Mouse (Mus musculus): ENCODE measurements around the gene Mdfic. TPM values are rescaled to one million over a fixed set of nuclear protein-coding genes. Genes with fewer than 3 reads are reported as not detected.
"Not testable (repeated sequence)": the region's sequence is repeated elsewhere in the genome, so short reads cannot be mapped to it uniquely, and the experiment has no call there.

Gene Mdfic
- polyA plus RNA-seq (2015; fragmentation: Nextera tagmentation; extraction: Ambion mirVana) = 1.7 and 1.8 TPM in 2 replicates

GRCm38 (mm10) chr6:15720461-15720817 is at the start of gene Mdfic:
TSS of gene Mdfic (plus strand) at chr6:15720661.
- H3K27me3 ChIP-seq (replicated peaks; ENCODE audit: control insufficient read depth, insufficient read depth, low read length) = no peaks in the 10 kb centered on the region
- under 1% methylated on average over 16 of the region's 16 CpGs for whole genome bisulfite sequencing

GRCm38 (mm10) chr6:15671364-15671763 is 49.1 kb upstream of the Mdfic start:
- Histone ChIP-seq H3K36me3 (ENCODE audit: control insufficient read depth, insufficient read depth) (no peaks in the 10 kb centered on the region), H3K27ac (ENCODE audit: low read length) (no peak overlapping the region), H3K27me3 (replicated peaks; ENCODE audit: control insufficient read depth, insufficient read depth, low read length) (no peaks in the 10 kb centered on the region), H3K9ac (replicated peaks; ENCODE audit: low read depth, low read length) (no peak overlapping the region), H3K4me2 (ENCODE audit: low read length) (no peak overlapping the region), H3K4me3 (replicated peaks; ENCODE audit: low read length) (no peak overlapping the region), H3K4me1 (replicated peaks; ENCODE audit: control insufficient read depth, insufficient read depth, low read length) (no peaks in the 10 kb centered on the region), H3K9me3 (ENCODE audit: control insufficient read depth, low read length) (no peaks in the 10 kb centered on the region)
- ATAC-seq = no peak

More at GRCm38 (mm10) chr6:15720461-15720817, at the start of gene Mdfic:
- H3K4me1 ChIP-seq (replicated peaks; ENCODE audit: control insufficient read depth, insufficient read depth, low read length) = peaks cover 11% of the 10 kb centered on the region
- peak within 1 kb of the TSS; percentile 91 for H3K4me2 ChIP-seq (ENCODE audit: low read length)
- no peak within 1 kb of the TSS for H3K27ac ChIP-seq (ENCODE audit: low read length)
- H3K9me3 ChIP-seq (ENCODE audit: control insufficient read depth, low read length) = no peaks in the 10 kb centered on the region
- H3K9ac ChIP-seq (replicated peaks; ENCODE audit: low read depth, low read length) = peak within 1 kb of the TSS; percentile 63
- peak; percentile 30; the same call in 1 of the 2 replicates for ATAC-seq
- no peaks in the 10 kb centered on the region for H3K36me3 ChIP-seq (ENCODE audit: control insufficient read depth, insufficient read depth)
- H3K4me3 ChIP-seq (replicated peaks; ENCODE audit: low read length) = peak within 1 kb of the TSS; percentile 54

GRCm38 (mm10) chr6:15710080-15710479 is 10.4 kb upstream of the Mdfic start:
- WGBS = 94% methylated on average over 4 of the region's 4 CpGs
- Histone ChIP-seq H3K9ac (replicated peaks; ENCODE audit: low read depth, low read length) (no peak overlapping the region), H3K4me1 (replicated peaks; ENCODE audit: control insufficient read depth, insufficient read depth, low read length) (no peaks in the 10 kb centered on the region), H3K9me3 (ENCODE audit: control insufficient read depth, low read length) (no peaks in the 10 kb centered on the region), H3K27ac (ENCODE audit: low read length) (no peak overlapping the region), H3K27me3 (replicated peaks; ENCODE audit: control insufficient read depth, insufficient read depth, low read length) (no peaks in the 10 kb centered on the region), H3K4me2 (ENCODE audit: low read length) (no peak overlapping the region), H3K36me3 (ENCODE audit: control insufficient read depth, insufficient read depth) (no peaks in the 10 kb centered on the region), H3K4me3 (replicated peaks; ENCODE audit: low read length) (no peak overlapping the region)
- ATAC-seq = no peak

- WGBS = 87% methylated on average over 7 of the region's 7 CpGs
- no peaks in the 10 kb centered on the region for H3K27me3 ChIP-seq (replicated peaks; ENCODE audit: control insufficient read depth, insufficient read depth, low read length)
- H3K36me3 ChIP-seq (ENCODE audit: control insufficient read depth, insufficient read depth) = no peaks in the 10 kb centered on the region
- no peak overlapping the region for H3K4me2 ChIP-seq (ENCODE audit: low read length)
- no peaks in the 10 kb centered on the region for H3K4me1 ChIP-seq (replicated peaks; ENCODE audit: control insufficient read depth, insufficient read depth, low read length)
- H3K9ac ChIP-seq (replicated peaks; ENCODE audit: low read depth, low read length) = no peak overlapping the region
- no peak for ATAC-seq
- no peak overlapping the region for H3K27ac ChIP-seq (ENCODE audit: low read length)
- no peaks in the 10 kb centered on the region for H3K9me3 ChIP-seq (ENCODE audit: control insufficient read depth, low read length)
- H3K4me3 ChIP-seq (replicated peaks; ENCODE audit: low read length) = no peak overlapping the region
Observed at GRCm38 (mm10) chr6:15710706-15711105, 9.8 kb upstream of the Mdfic start.

- no peaks in the 10 kb centered on the region for H3K27me3 ChIP-seq (replicated peaks; ENCODE audit: control insufficient read depth, insufficient read depth, low read length)
- WGBS = 41% methylated on average over 2 of the region's 2 CpGs
- no peak overlapping the region for H3K4me3 ChIP-seq (replicated peaks; ENCODE audit: low read length)
- no peak overlapping the region for H3K9ac ChIP-seq (replicated peaks; ENCODE audit: low read depth, low read length)
- H3K27ac ChIP-seq (ENCODE audit: low read length) = no peak overlapping the region
- no peaks in the 10 kb centered on the region for H3K4me1 ChIP-seq (replicated peaks; ENCODE audit: control insufficient read depth, insufficient read depth, low read length)
- no peak overlapping the region for H3K4me2 ChIP-seq (ENCODE audit: low read length)
- ATAC-seq = no peak
- H3K9me3 ChIP-seq (ENCODE audit: control insufficient read depth, low read length) = no peaks in the 10 kb centered on the region
- H3K36me3 ChIP-seq (ENCODE audit: control insufficient read depth, insufficient read depth) = no peaks in the 10 kb centered on the region
Observed at GRCm38 (mm10) chr6:15712860-15713385, 7.5 kb upstream of the Mdfic start.

GRCm38 (mm10) chr6:15714036-15714435 is 6.4 kb upstream of the Mdfic start:
- H3K27me3 ChIP-seq (replicated peaks; ENCODE audit: control insufficient read depth, insufficient read depth, low read length); H3K4me2 ChIP-seq (ENCODE audit: low read length); H3K9me3 ChIP-seq (ENCODE audit: control insufficient read depth, low read length); ATAC-seq; H3K4me1 ChIP-seq (replicated peaks; ENCODE audit: control insufficient read depth, insufficient read depth, low read length); H3K4me3 ChIP-seq (replicated peaks; ENCODE audit: low read length); H3K27ac ChIP-seq (ENCODE audit: low read length); H3K9ac ChIP-seq (replicated peaks; ENCODE audit: low read depth, low read length); H3K36me3 ChIP-seq (ENCODE audit: control insufficient read depth, insufficient read depth): not testable (repeated sequence)
- WGBS = 72% methylated on average over 1 of the region's 1 CpGs

- Histone ChIP-seq H3K4me3 (replicated peaks; ENCODE audit: low read length) (no peak overlapping the region), H3K9me3 (ENCODE audit: control insufficient read depth, low read length) (no peaks in the 10 kb centered on the region), H3K4me2 (ENCODE audit: low read length) (no peak overlapping the region), H3K9ac (replicated peaks; ENCODE audit: low read depth, low read length) (no peak overlapping the region), H3K36me3 (ENCODE audit: control insufficient read depth, insufficient read depth) (no peaks in the 10 kb centered on the region), H3K4me1 (replicated peaks; ENCODE audit: control insufficient read depth, insufficient read depth, low read length) (no peaks in the 10 kb centered on the region), H3K27me3 (replicated peaks; ENCODE audit: control insufficient read depth, insufficient read depth, low read length) (no peaks in the 10 kb centered on the region), H3K27ac (ENCODE audit: low read length) (no peak overlapping the region)
- no peak for ATAC-seq
- WGBS = 94% methylated on average over 2 of the region's 2 CpGs
Observed at GRCm38 (mm10) chr6:15714996-15715844, 5.2 kb upstream of the Mdfic start.

GRCm38 (mm10) chr6:15719919-15720318 is 542 bp upstream of the Mdfic start:
- peaks cover 11% of the 10 kb centered on the region for H3K4me1 ChIP-seq (replicated peaks; ENCODE audit: control insufficient read depth, insufficient read depth, low read length)
- H3K27ac ChIP-seq (ENCODE audit: low read length) = no peak overlapping the region
- no peak overlapping the region for H3K9ac ChIP-seq (replicated peaks; ENCODE audit: low read depth, low read length)
- H3K36me3 ChIP-seq (ENCODE audit: control insufficient read depth, insufficient read depth) = no peaks in the 10 kb centered on the region
- ATAC-seq = no peak
- no peaks in the 10 kb centered on the region for H3K27me3 ChIP-seq (replicated peaks; ENCODE audit: control insufficient read depth, insufficient read depth, low read length)
- H3K9me3 ChIP-seq (ENCODE audit: control insufficient read depth, low read length) = no peaks in the 10 kb centered on the region
- no peak overlapping the region for H3K4me3 ChIP-seq (replicated peaks; ENCODE audit: low read length)
- WGBS = 57% methylated on average over 6 of the region's 6 CpGs
- H3K4me2 ChIP-seq (ENCODE audit: low read length) = no peak overlapping the region

GRCm38 (mm10) chr6:15720818-15721715 is 606 bp downstream of the Mdfic start:
- H3K36me3 ChIP-seq (ENCODE audit: control insufficient read depth, insufficient read depth) = no peaks in the 10 kb centered on the region
- peak overlapping the region; percentile 91 for H3K4me2 ChIP-seq (ENCODE audit: low read length)
- peaks cover 11% of the 10 kb centered on the region for H3K4me1 ChIP-seq (replicated peaks; ENCODE audit: control insufficient read depth, insufficient read depth, low read length)
- peak overlapping the region; percentile 63 for H3K9ac ChIP-seq (replicated peaks; ENCODE audit: low read depth, low read length)
- peak; percentile 82 for ATAC-seq
- H3K4me3 ChIP-seq (replicated peaks; ENCODE audit: low read length) = peak overlapping the region; percentile 54
- no peaks in the 10 kb centered on the region for H3K9me3 ChIP-seq (ENCODE audit: control insufficient read depth, low read length)
- no peaks in the 10 kb centered on the region for H3K27me3 ChIP-seq (replicated peaks; ENCODE audit: control insufficient read depth, insufficient read depth, low read length)
- no peak overlapping the region for H3K27ac ChIP-seq (ENCODE audit: low read length)
- WGBS = under 1% methylated on average over 59 of the region's 60 CpGs
